Mouse (Mus musculus) small intestine, adult 2 months (tissue): Measurements from ENCODE around the gene Aifm3. TPM values are rescaled to one million over a fixed set of nuclear protein-coding genes. Genes with fewer than 3 reads are reported as not detected.
A peak's percentile ranks its signal among the peaks of the same experiment; 100 is the strongest.

Source experiments
- H3K27ac ChIP-seq: fragments of 200-500 bp; 2 replicates; pipeline ENCODE4 v1.5.1; 2012; ENCODE audit warnings: low read depth, low read length, control low read depth, inconsistent platforms; ENCODE audit not compliant: insufficient read depth
- H3K27me3 ChIP-seq: fragments of 200-500 bp; 2 replicates; pipeline ENCODE4 v1.6.1; 2012; ENCODE audit warnings: mild to moderate bottlenecking, moderate library complexity, low read length, inconsistent platforms; ENCODE audit not compliant: control insufficient read depth, insufficient read depth
- H3K36me3 ChIP-seq: fragments of 200-500 bp; 2 replicates; pipeline ENCODE4 v1.6.1; 2012; ENCODE audit warnings: mild to moderate bottlenecking, low read length, control low read depth, inconsistent platforms; ENCODE audit not compliant: control insufficient read depth, insufficient read depth
- H3K4me1 ChIP-seq: fragments of 200-500 bp; 2 replicates; pipeline ENCODE4 v1.6.1; 2012; ENCODE audit warnings: low read length, inconsistent platforms, mixed read lengths; ENCODE audit not compliant: control insufficient read depth, insufficient read depth, insufficient read length
- H3K4me3 ChIP-seq: fragments of 200-500 bp; 2 replicates; pipeline ENCODE4 v1.5.1; 2012; ENCODE audit warnings: low read depth, mild to moderate bottlenecking, control low read depth, inconsistent platforms, low read length, moderate library complexity
- CTCF ChIP-seq: fragments of 200-500 bp; IDR thresholded peaks from 2 replicates; pipeline ENCODE4 v1.5.1; 2012; ENCODE audit warnings: low read depth, mild to moderate bottlenecking, control low read depth, inconsistent platforms, low read length, moderate library complexity, mixed read lengths; ENCODE audit not compliant: insufficient replicate concordance, insufficient read length; ENCODE audit errors: extremely low read depth
- POLR2A ChIP-seq: fragments of 200-500 bp; IDR thresholded peaks from 2 replicates; pipeline ENCODE4 v1.6.1; 2012; ENCODE audit warnings: low read depth, mild to moderate bottlenecking, control low read depth, inconsistent platforms, low read length, moderate library complexity
- WGBS: fragments of 180-500 bp; shearing (Covaris S2); methylation state at CpG from one replicate; pipeline ENCODE4 v1.1.7; 2018; 5-methylcytosine and 5-hydroxymethylcytosine counted together
- polyA plus RNA-seq: library from polyadenylated mRNA; depleted of rRNA; stranded (reverse); fragments of >200 nt; gene quantifications from 2 replicates; pipeline ENCODE4 v1.2.3, GENCODE M21; 2012

The Aifm3 gene
- polyA plus RNA-seq, 1 experiment = 0.60 TPM

DNA sequence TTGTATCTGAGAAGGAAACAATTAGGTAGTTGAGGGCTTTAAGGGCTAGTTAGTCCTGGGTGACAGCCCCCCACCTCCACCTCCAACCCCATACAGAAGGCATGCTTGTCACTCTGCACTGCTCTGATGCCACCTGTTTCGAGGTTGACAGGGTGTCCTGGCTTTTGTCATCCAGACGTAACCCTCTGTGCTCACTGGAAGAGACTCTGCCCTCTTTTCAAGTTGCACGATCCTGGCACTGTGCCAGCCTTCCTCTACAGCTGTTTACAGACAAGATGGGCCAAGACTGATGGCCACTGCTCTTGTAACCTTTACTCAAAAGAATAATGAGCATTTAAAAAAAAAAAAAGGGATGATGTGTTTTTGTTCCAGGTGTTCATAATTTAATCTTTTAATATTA is 2.9 kb upstream of the Aifm3 start:
- TF ChIP-seq POLR2A (no peak), CTCF (no peak)
- Histone ChIP-seq H3K36me3 (peaks cover 30% of the 10 kb centered on the region), H3K4me3 (no peak overlapping the region), H3K4me1 (peaks cover 3% of the 10 kb centered on the region; the same call in 1 of the 2 replicates), H3K27me3 (no peaks in the 10 kb centered on the region; the same call in 1 of the 2 replicates), H3K27ac (no peak overlapping the region)
- whole genome bisulfite sequencing = 5% methylated on average over 3 of the region's 3 CpGs

DNA sequence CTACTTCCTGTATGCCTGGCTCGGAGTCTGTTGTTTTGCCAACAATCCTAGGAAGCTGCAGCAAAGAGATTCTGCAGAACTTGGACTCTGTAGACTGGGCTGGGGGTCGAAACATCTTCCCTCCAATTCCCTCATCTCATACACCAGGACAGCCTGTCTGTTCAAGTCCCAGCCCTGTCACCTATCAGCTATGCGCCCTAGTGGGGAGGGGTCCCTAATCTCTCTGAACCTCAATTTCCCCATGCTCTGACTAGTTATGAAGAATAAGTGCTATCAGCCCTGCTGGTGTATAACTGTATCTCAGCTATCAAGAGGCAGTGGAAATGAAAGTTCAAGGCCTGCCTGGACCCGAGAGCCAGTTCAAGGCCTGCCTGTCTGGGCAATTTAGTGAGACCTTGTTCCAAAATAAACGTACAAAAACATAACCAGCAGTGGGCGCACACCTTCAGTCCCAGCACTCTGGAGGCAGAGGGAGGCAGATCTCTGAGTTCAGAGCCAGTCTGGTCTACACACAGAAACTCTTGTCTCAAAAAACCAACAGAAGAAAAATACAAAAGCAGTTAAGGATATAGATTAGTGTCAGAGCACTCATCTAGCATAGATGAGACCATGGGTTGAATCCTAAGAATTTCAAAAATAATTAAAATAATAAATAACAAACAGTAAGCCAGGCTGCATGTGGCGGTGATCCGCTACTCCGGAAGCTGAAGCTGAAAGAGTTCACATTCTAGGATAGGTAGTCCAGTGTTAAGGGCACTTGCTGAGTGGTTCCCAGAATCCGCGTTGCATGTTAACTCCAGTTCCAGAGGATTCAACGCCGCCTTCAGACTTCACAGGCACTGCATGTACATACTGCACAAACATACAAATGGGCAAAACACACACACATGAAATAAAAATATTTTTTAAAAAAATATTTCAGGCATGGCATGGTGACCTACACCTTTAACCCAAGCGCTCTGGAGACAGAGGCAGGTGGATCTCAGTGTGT is 638 bp upstream of the Aifm3 start:
- WGBS = 49% methylated on average over 14 of the region's 14 CpGs
- TF ChIP-seq POLR2A = no peak
- TF ChIP-seq CTCF = peak; percentile 13; the same call in 1 of the 2 replicates

DNA sequence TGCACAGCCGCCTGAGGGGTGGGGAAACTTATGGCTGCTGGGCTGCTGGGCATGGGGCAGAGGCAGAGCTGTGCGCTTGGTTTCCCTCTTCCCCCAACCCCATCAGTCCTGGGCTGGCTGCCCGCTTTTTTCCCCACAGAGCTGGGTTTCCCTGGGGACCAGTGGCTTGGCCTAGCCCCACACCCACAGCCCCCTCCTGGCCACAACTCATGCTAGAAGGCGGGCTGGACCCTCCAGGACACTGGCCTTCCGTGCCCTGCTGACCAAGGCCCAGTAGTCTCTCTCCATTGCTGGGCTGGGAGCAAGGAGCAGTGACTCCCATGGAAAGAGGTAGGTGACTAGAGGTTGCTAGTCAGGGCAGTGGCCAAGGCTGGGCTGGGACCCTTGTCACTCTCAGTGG is 1.7 kb downstream of the Aifm3 start:
- TF ChIP-seq CTCF = no peak
- no peak for TF ChIP-seq POLR2A
- WGBS = 97% methylated on average over 5 of the region's 5 CpGs
- Histone ChIP-seq H3K36me3 (peaks cover 5% of the 10 kb centered on the region; the same call in 1 of the 2 replicates), H3K27ac (no peak overlapping the region), H3K4me3 (no peak overlapping the region), H3K27me3 (no peaks in the 10 kb centered on the region; the same call in 1 of the 2 replicates), H3K4me1 (peaks cover 3% of the 10 kb centered on the region; the same call in 1 of the 2 replicates)

More for the DNA sequence above, 638 bp upstream of the Aifm3 start:
- Histone ChIP-seq H3K27ac (no peak overlapping the region), H3K27me3 (no peaks in the 10 kb centered on the region; the same call in 1 of the 2 replicates), H3K4me1 (peaks cover 3% of the 10 kb centered on the region; the same call in 1 of the 2 replicates), H3K4me3 (peak overlapping the region; percentile 28; the same call in 1 of the 2 replicates), H3K36me3 (peaks cover 20% of the 10 kb centered on the region)

DNA sequence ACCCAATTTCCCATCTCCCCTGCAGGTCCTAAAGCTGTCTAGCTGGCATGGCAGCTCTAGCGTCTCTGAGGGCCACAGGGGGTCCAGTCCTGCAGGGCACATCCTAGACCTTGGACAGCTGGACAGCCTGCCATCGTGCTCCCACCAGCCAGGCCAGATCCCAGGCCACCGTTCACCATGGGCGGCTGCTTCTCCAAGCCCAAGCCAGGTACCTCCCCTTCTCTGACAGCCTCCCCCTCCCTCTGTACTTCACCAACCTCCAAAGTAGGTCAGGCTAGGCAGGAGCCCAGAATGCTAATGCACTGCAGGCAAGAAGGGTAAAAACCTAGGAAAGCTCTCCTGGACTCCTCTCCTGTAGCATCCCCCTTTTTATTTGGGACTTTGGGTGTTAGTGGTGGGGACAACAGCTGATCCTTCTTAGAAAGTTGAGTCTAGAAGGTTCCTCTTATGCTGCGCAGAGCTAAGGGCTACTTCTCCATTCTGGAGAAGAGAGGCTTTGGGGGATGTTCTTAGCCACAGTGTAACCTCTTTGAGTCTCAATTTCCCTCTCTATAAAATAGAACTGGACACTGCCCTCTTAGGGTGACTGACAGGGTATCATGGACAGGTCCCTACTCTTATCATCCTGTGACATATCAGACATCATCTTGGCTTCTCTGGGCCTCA is 2.6 kb downstream of the Aifm3 start:
- no peaks in the 10 kb centered on the region; the same call in 1 of the 2 replicates for H3K27me3 ChIP-seq
- TF ChIP-seq CTCF (no peak), POLR2A (no peak)
- no peak overlapping the region for H3K4me3 ChIP-seq
- H3K4me1 ChIP-seq = peaks cover 3% of the 10 kb centered on the region; the same call in 1 of the 2 replicates
- H3K36me3 ChIP-seq = peaks cover 2% of the 10 kb centered on the region; the same call in 1 of the 2 replicates
- WGBS = 80% methylated on average over 5 of the region's 5 CpGs
- H3K27ac ChIP-seq = no peak overlapping the region

DNA sequence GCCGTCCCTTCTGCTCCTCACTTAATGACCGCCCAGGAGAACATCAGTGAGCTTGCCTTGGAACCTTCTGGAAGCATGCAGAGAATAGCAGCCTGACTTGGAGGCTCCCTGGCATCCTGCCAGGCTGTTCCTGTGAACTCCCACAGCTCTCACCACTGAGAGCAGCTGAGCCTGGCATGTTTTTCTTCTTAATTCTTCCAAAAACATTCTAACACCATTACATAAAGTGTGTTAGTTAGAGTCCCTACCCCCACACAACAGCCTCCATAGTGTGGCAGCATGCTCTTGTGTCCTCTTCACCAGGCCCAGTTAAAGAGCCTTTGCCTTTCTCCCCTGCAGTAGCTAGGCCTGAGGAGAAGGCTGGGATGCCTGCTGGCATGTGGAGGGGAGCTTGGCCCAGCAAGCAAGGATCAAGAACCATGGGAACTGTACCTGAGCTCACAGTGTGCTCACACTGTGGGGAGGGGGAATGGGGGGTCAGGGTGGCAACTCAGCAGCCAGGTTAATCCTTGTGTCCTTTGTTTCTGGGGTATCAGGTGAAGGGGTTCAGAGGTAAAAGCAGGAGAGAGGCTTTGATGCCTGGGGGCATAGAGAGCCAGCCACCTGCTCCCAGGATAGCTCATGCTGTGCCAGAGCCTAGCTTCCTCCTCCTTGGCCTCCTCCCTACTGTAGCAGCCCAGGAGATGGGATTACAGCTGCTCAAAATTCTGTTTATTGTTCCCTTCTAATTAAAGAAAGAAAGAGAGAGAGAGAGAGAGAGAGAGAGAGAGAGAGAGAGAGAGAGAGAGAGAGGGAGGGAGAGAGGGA is 7.3 kb downstream of the Aifm3 start:
- Histone ChIP-seq H3K27ac (no peak overlapping the region), H3K36me3 (no peaks in the 10 kb centered on the region), H3K4me1 (no peaks in the 10 kb centered on the region), H3K4me3 (no peak overlapping the region), H3K27me3 (no peaks in the 10 kb centered on the region)
- TF ChIP-seq POLR2A (no peak), CTCF (no peak)
- 71% methylated on average over 2 of the region's 2 CpGs for WGBS

DNA sequence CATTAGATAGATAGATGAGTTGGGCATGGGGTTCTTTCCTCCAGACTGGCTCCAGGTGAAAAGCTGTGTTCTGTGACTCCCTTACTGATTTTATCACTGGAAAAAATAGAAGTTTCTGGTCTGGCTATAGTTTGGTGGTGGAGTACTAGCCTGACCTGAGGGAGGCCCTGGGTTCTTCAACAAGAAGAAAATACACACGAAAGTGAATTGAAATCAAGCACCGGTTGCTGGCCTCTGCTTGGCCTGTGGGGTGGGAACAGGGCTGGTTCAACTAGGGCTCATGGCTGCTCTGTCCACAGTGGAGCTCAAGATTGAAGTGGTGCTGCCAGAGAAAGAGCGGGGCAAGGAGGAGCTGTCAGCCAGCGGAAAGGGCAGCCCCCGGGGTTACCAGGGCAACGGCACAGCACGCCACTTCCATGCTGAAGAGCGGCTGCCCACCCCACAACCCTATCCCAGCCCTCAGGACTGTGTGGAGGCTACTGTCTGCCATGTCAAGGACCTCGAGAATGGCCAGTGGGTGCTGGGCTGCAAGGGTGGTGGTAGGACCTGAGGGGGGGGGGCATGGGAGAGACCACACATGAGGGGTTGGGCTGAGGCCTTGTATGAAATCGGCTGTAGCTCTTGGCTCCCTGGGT is 10.0 kb downstream of the Aifm3 start:
- 70% methylated on average over 10 of the region's 10 CpGs for WGBS
- H3K36me3 ChIP-seq = no peaks in the 10 kb centered on the region
- H3K27me3 ChIP-seq = no peaks in the 10 kb centered on the region
- H3K4me3 ChIP-seq = no peak overlapping the region
- no peak for TF ChIP-seq CTCF
- no peak for TF ChIP-seq POLR2A
- H3K27ac ChIP-seq = no peak overlapping the region
- H3K4me1 ChIP-seq = no peaks in the 10 kb centered on the region
